Mouse (Mus musculus) heart, embryonic 14.5 days (tissue): ENCODE measurements around the gene Mtg1. TPM values are rescaled to one million over a fixed set of nuclear protein-coding genes. Genes with fewer than 3 reads are reported as not detected.

Source experiments
- ATAC-seq: fragments of 200-750 bp; cut with Nextera tagmentation; 2 replicates; pipeline ENCODE4 v1.8.0; 2017; ENCODE audit warnings: low read depth, moderate TSS enrichment; ENCODE audit not compliant: insufficient number of reproducible peaks, insufficient read depth, low FRiP score
- H3K27ac ChIP-seq, 2 experiments: fragments of 200-500 bp in 1 of 2; fragments of 300-500 bp in 1 of 2; sonication (generic) in 1 of 2; replicated peaks in 1 of 2; 2 replicates each; pipeline ENCODE4 v1.5.1; 2012 to 2014; ENCODE audit warnings: low read depth in 2 of 2, low read length in 2 of 2, control low read depth in 1 of 2, mild to moderate bottlenecking in 1 of 2, mixed read lengths in 1 of 2; ENCODE audit not compliant: control insufficient read depth in 1 of 2, insufficient read depth in 1 of 2
- H3K27me3 ChIP-seq: fragments of 300-500 bp; sonication (generic); 2 replicates; pipeline ENCODE4 v1.6.1; 2014; ENCODE audit warnings: mild to moderate bottlenecking, low read length, control low read depth; ENCODE audit not compliant: control insufficient read depth, insufficient read depth
- H3K36me3 ChIP-seq: fragments of 300-500 bp; sonication (generic); 2 replicates; pipeline ENCODE4 v1.6.1; 2014; ENCODE audit warnings: mild to moderate bottlenecking, control low read depth, low read length, mixed read lengths; ENCODE audit not compliant: control insufficient read depth, insufficient read depth
- H3K4me1 ChIP-seq, 2 experiments: fragments of 200-500 bp in 1 of 2; fragments of 300-500 bp in 1 of 2; sonication (generic) in 1 of 2; 2 replicates each; pipeline ENCODE4 v1.6.1; 2012 to 2014; ENCODE audit warnings: low read length in 2 of 2, control low read depth in 1 of 2, mixed read lengths in 1 of 2; ENCODE audit not compliant: control insufficient read depth in 2 of 2, insufficient read depth in 2 of 2
- H3K4me2 ChIP-seq: fragments of 300-500 bp; sonication (generic); 2 replicates; pipeline ENCODE4 v1.6.1; 2014; ENCODE audit warnings: mild to moderate bottlenecking, low read length
- H3K4me3 ChIP-seq, 2 experiments: fragments of 200-500 bp in 1 of 2; fragments of 300-500 bp in 1 of 2; sonication (generic) in 1 of 2; 2 replicates each; pipeline ENCODE4 v1.5.1; 2012 to 2014; ENCODE audit warnings: low read length in 2 of 2, mild to moderate bottlenecking in 2 of 2, control low read depth in 1 of 2, low read depth in 1 of 2, moderate library complexity in 1 of 2; ENCODE audit not compliant: control insufficient read depth in 1 of 2, insufficient read depth in 1 of 2
- H3K9ac ChIP-seq: fragments of 300-500 bp; sonication (generic); 2 replicates; pipeline ENCODE4 v1.6.1; 2014; ENCODE audit warnings: mild to moderate bottlenecking, low read length
- H3K9me3 ChIP-seq: fragments of 300-500 bp; sonication (generic); 2 replicates; pipeline ENCODE4 v1.6.1; 2016; ENCODE audit warnings: low read length, control low read depth; ENCODE audit not compliant: control insufficient read depth
- WGBS: fragments of 180-500 bp; shearing (Covaris S2); extraction: QIAGEN DNeasy Blood & Tissue Kit; methylation state at CpG from one replicate; pipeline ENCODE4 v1.1.7; 2014; 5-methylcytosine and 5-hydroxymethylcytosine counted together
- polyA plus RNA-seq: library from polyadenylated mRNA; unstranded; fragments of >200 nt; fragmentation: Nextera tagmentation; extraction: Ambion mirVana; gene quantifications from 2 replicates; pipeline ENCODE4 v1.2.1, GENCODE M21; 2014

The Mtg1 gene
- polyA plus RNA-seq, 1 experiment from 2014 or later: 38.2 TPM

DNA sequence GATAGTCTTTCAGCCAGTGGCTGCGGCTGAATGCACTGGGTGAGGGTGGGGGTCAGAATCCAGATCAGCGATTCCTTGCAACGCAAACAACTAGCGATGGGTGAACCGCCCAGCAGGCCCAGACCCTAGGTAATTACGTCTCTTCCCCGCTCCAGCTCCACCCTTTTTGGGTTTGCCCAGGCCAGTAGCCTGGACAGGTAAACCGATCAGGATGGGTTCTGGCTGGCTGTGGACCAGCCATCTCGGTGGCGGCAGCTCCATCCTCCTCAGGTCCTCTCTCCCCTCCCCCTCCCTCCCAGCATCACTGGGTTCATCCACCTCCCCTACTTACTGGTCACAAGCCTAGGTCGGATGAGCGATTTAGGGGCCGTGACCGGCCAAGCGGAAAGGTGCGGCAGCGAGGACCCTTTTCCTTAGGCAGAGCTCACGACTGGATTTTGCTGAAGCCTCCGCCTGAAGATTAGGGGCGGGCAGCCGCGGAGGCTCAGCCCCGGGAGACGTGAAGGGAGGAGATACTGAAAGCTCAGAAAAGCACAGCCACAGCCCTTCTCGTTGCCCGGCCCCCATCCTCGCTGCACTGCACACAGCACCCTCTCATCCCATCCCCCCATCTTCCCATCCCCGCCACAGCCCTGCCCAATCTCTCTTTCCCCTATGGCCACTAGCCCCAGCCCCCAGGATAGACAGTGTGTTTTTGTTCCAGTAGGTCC lies 17.0 kb downstream of the Mtg1 start, which contains the start of gene Sprn:
Gene Sprn, minus strand, starts transcription at position 660 of the 710 bp plus-strand sequence.
- Histone ChIP-seq H3K4me3 (peak within 1 kb of the TSS in 1 of 2 experiments; percentile 28; a peak in 3 of 4 replicates), H3K36me3 (peaks cover 8% of the 10 kb centered on the region), H3K4me2 (peak within 1 kb of the TSS; percentile 48), H3K9me3 (no peaks in the 10 kb centered on the region), H3K4me1 (no peaks in the 10 kb centered on the region; a peak in 1 of 4 replicates), H3K9ac (no peak within 1 kb of the TSS), H3K27ac (no peak within 1 kb of the TSS), H3K27me3 (peaks cover 55% of the 10 kb centered on the region)
- WGBS: 3% methylated on average over 28 of the region's 28 CpGs
- ATAC-seq: no peak

DNA sequence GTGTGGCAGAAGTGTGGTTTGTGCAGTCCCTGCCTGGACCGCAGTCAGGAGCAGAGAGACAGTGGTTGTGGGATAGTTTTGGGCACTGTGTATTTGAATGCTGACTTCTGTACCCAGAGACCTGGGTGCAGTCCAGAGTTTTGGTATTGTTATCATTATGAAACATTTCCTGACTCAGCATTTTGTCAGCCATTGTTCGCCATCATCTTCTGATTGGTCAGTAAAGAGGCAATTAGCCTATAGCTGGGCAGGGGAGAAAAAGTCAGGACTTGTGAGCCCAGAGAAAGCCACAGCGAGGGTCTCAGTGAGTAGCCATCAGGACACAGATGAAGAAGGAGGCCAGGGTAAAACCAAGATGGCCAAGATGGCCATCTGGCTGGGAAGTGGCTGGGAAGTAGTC lies 23.0 kb downstream of the Mtg1 start:
- Histone ChIP-seq H3K9ac (no peak overlapping the region), H3K36me3 (no peaks in the 10 kb centered on the region), H3K4me1 (no peaks in the 10 kb centered on the region), H3K4me2 (no peak overlapping the region), H3K9me3 (no peaks in the 10 kb centered on the region), H3K27me3 (peaks cover 22% of the 10 kb centered on the region), H3K27ac (no peak overlapping the region), H3K4me3 (no peak overlapping the region)
- ATAC-seq: no peak
- 69% methylated on average over 3 of the region's 3 CpGs for WGBS

DNA sequence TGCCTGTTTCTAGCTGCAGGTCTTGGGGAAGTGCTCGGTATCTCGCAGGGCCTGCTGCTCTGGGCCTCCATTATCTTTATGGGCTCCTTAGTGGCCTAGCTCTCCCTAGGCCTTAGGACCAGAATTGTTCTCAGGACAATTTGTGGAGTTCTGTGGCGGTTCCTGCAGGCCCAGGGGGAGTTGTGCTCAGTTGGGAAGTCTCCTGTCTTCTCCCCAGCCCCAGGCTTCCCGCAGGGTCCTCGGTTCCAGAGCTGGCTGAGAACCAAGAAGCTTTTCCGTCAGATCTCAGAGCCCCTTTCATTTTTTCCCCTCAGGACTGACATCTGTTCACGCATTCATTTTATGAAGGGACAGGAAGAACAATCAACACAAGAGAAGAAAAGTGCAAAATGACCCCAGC lies 27.3 kb downstream of the Mtg1 start, which contains the start of gene Olfr522:
Gene Olfr522, minus strand, starts transcription at position 101 of the 400 bp plus-strand sequence.
- no peak within 1 kb of the TSS for H3K27ac ChIP-seq
- no peak within 1 kb of the TSS for H3K4me2 ChIP-seq
- H3K4me1 ChIP-seq: no peaks in the 10 kb centered on the region
- WGBS: 64% methylated on average over 7 of the region's 7 CpGs
- H3K9ac ChIP-seq: no peak within 1 kb of the TSS
- no peaks in the 10 kb centered on the region for H3K27me3 ChIP-seq
- H3K36me3 ChIP-seq: no peaks in the 10 kb centered on the region
- no peak for ATAC-seq
- H3K9me3 ChIP-seq: no peaks in the 10 kb centered on the region
- no peak within 1 kb of the TSS for H3K4me3 ChIP-seq

DNA sequence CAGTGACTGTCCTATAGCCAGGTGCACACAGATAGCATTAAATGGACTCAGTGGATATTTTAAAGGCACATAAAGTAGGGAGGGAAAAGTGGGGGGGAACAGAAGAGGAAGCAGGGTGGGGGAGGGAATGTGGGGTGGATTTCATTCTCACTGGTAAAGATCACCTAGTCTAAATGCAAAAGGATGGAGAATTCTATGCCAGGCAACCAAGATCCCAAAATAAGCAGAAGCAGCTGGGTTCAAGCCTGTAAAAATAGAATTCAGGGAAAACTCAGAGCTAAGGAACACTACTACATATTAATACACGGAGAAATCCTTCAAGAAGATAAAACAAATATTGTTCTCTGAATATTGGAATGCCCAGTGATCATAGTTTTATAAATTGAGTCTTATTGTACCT lies 30.6 kb downstream of the Mtg1 start:
- Histone ChIP-seq H3K36me3 (no peaks in the 10 kb centered on the region), H3K27me3 (no peaks in the 10 kb centered on the region), H3K9ac (no peak overlapping the region), H3K27ac (no peak overlapping the region), H3K4me3 (no peak overlapping the region), H3K4me1 (no peaks in the 10 kb centered on the region), H3K9me3 (no peaks in the 10 kb centered on the region), H3K4me2 (no peak overlapping the region)
- 57% methylated on average over 1 of the region's 1 CpGs for WGBS
- ATAC-seq: no peak

DNA sequence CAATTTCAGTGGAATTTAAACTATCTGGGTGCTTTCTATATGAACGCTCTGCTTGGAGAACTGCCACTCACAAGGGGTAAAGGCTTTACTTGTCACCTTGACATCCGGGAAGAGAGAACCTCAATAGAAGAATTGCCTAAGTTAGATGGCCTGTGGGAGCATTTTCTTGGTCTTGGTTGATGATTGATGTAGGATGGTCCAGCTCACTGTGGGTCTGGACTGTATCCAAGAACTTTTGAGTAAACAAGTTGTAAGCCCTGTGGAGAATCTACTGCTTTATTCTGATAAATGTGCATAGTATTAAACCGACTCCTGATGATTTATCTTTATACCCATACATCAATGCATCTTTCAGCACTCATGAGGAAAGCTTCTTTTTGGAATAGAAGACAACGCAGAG lies 32.0 kb downstream of the Mtg1 start:
- Histone ChIP-seq H3K4me3 (no peak overlapping the region), H3K27me3 (no peaks in the 10 kb centered on the region), H3K9me3 (no peaks in the 10 kb centered on the region), H3K27ac (no peak overlapping the region), H3K9ac (no peak overlapping the region), H3K4me2 (no peak overlapping the region), H3K4me1 (no peaks in the 10 kb centered on the region), H3K36me3 (no peaks in the 10 kb centered on the region)
- 69% methylated on average over 4 of the region's 4 CpGs for WGBS
- no peak for ATAC-seq

DNA sequence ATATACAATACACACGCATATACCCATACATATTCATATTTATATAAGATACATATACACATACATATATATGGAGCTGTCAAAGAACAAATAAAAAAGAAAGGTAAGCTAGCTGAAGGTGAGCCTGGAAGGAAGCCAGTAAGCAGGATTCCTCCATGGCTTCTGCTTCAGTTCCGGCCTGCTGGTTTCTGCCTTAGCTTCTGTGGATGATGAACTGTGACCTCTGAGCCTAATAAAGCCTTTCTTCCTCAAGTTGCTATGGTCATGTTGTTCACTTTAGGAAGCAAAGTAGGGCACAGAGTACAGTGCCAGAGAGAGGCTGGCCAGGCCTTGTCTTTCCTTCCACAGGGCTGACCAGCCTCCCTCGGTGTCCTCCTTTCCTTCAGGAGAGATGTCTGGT lies 33.5 kb downstream of the Mtg1 start:
- Histone ChIP-seq H3K27ac (no peak overlapping the region), H3K4me3 (no peak overlapping the region), H3K4me2 (no peak overlapping the region), H3K36me3 (no peaks in the 10 kb centered on the region), H3K4me1 (no peaks in the 10 kb centered on the region), H3K9me3 (no peaks in the 10 kb centered on the region), H3K9ac (no peak overlapping the region), H3K27me3 (no peaks in the 10 kb centered on the region)
- WGBS: 84% methylated on average over 3 of the region's 3 CpGs
- ATAC-seq: no peak

DNA sequence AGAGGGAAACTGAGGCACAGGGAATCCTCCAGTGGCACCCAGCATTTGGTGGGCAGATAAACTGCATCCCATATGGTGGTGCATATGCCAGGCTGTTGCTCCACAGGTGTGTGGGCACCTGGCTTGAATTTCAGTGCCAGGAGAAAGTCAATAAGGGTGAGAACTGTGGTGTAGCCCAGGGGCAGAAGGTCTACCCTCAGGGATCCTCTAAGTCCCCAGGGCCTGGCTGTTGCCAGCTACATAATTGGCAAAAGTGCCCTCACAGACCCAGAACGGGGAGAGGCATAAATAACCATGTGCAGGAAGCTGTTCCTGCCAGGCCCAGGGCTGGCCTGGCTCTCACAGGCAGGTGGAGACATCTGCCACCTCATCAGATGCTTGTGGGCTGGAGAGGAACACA lies 35.6 kb downstream of the Mtg1 start, which contains the start of gene Olfr523:
Gene Olfr523, plus strand, starts transcription at position 282 of the 400 bp plus-strand sequence.
- WGBS: 38% methylated on average over 1 of the region's 1 CpGs

DNA sequence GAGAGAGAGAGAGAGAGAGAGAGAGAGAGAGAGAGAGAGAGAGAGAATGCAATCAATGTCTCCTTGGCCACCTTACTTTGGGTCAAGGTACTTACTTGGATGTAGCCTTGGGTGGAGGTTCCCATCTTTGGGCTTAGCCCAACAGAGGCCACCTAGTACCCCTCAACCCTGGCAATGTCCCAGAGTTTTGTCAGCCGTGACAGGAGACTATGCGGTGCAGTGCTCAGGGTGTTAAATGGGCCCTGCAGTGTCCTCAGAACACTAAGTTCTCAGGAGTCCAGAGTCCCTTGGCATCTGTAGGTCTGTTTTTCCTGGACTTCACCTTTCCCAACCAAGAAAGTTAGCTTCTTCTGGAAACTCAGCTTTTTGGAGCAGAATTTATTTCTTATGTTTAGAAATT lies 41.8 kb downstream of the Mtg1 start:
- no peaks in the 10 kb centered on the region for H3K4me1 ChIP-seq
- no peak overlapping the region for H3K4me3 ChIP-seq
- no peaks in the 10 kb centered on the region for H3K9me3 ChIP-seq
- no peaks in the 10 kb centered on the region for H3K27me3 ChIP-seq
- H3K27ac ChIP-seq: no peak overlapping the region
- ATAC-seq: no peak
- H3K9ac ChIP-seq: no peak overlapping the region
- no peak overlapping the region for H3K4me2 ChIP-seq
- H3K36me3 ChIP-seq: no peaks in the 10 kb centered on the region
- 82% methylated on average over 2 of the region's 2 CpGs for WGBS

More for the DNA sequence above, 35.6 kb downstream of the Mtg1 start, which contains the start of gene Olfr523:
- Histone ChIP-seq H3K4me2 (no peak within 1 kb of the TSS), H3K9ac (no peak within 1 kb of the TSS), H3K4me1 (no peaks in the 10 kb centered on the region), H3K27ac (no peak within 1 kb of the TSS), H3K36me3 (no peaks in the 10 kb centered on the region), H3K4me3 (no peak within 1 kb of the TSS), H3K9me3 (no peaks in the 10 kb centered on the region), H3K27me3 (no peaks in the 10 kb centered on the region)
- no peak for ATAC-seq
